Mouse (Mus musculus) thymus, postnatal 10 days (tissue): ENCODE measurements around the gene Cab39l.
"Not testable (repeated sequence)": the region's sequence is repeated elsewhere in the genome, so short reads cannot be mapped to it uniquely, and the experiment has no call there.

Source experiments
- DNase-seq, 2 experiments: peaks; one replicate each; pipeline ENCODE4 v3.0.0; 2021; ENCODE audit warnings: low spot score in 2 of 2

The Cab39l gene

DNA sequence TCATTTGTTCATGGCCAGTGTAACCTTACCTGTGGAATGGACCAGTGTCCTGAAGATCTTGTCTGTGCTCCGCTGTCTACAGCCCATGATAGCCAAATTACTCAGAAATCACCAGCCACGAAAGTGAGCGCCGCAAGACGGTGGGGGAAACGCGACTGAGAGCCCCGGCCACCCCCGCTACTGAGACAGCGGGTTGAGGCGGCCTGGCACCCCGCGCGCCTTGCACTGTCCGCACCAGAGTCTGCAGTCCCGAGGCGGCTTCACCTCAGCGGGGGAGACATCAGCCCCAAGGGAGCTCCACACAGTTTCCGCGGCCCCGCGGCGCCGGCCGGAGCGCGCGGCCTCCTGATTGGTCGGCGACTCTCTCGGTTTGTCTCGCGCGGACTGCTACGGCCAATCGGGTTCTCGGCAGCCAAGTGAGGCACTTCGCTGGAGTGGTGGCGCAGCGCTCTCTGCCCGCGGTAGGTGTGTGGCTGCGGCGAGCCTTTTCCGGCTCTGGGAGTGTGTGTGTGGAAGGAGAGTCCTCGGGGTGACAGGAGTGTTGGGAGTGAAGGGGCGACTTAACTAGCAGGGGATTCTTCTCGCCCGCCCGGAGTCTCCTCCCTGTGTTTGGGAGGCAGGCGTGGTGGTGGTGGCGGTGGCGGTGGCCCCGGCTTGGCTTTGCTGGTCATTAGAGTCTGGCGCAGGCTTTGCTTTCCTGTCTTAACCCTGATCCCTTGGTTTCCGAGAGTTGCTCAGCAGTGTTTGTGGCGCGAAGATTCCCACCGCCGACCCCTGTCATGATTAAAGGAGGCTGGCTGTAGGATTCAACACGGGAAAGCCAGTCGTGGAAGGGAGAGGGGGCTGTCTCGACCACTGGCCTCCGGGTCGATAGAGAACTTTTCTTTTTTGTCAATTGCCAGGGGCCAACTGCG, at the start of gene Cab39l, which contains the start of gene Setdb2:
TSS of gene Cab39l (plus strand) at position 415 of the 914 bp plus-strand sequence.
TSS of gene Setdb2 (minus strand) at position 327 of the 914 bp plus-strand sequence.
- peak; percentile 94 to 95 for DNase-seq

DNA sequence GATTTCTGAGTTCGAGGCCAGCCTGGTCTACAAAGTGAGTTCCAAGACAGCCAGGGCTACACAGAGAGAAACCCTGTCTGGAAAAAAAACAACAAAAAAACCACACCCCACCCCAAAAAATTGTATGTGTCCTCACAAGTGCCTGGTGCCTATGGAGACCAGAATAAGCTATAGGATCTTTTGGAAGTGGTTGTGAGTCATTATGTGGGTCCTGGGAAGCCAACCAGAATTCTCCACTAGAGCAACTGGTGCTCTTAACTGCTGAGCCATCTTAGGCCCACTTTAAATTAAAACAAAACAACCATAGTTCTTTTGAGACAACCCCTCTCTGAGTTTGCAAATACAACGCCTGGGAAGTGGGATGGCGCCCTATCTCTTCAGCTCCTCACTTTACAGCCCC, 45.5 kb upstream of the Cab39l start, which contains the start of gene Phf11c:
TSS of gene Phf11c (minus strand) at position 101 of the 400 bp plus-strand sequence.
- DNase-seq = no peak

DNA sequence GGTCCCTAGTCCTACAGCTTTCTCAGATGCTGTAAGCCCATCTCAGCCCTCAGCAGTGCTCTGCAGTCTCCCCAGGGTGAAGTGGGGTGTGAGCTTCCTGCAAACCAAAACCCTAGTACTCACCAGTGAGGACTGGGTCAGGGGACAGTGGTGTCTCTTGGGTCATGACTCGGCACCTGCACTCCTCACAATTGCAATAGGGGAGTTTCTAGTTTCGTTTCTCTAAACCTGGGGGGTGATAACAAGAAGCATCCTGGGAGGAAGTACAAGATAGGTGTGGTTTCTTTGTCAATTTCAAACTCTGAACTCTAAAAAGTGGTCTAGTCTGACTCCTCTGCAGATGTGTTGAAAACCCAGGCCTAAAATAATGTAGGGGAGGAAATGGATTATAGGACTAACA, 43.8 kb upstream of the Cab39l start:
- DNase-seq = peak; percentile 3 to 6

DNA sequence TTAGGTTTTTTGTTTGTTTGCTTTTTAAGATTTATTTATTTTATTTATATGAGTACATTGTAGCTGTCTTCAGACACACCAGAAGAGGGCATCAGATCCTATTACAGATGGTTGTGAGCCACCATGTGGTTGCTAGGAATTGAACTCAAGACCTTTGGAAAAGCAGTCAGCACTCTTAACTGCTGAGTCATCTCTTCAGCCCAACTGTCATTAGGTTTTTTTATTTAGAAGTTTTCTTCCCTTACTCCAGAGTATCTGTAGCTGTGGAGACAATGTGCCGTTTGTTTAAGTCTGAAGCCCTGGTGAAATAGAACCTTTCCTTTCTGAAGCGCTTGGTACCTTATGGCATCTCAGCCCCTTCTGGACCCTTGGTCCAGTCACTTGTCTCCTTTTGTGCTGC, 25.8 kb upstream of the Cab39l start:
- not testable (repeated sequence) for DNase-seq

DNA sequence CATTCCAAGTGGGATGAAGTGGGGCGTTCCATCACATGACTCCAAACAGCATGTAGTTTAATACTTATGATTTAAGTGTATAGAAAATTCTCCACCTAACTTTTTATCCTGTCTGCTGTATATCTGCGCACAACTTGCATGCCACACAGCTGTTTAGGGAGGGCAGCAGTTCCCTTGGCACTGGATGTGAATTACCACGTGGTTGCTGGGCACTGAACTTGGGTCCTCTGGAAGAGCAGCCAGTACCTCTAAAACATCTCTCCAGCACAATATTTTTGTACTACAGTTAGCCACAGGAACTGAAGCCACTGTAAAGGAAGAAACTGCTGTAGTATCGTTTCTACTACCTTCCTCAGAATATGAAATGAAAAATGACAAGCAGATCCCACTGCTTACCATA, 22.6 kb upstream of the Cab39l start:
- no peak for DNase-seq

DNA sequence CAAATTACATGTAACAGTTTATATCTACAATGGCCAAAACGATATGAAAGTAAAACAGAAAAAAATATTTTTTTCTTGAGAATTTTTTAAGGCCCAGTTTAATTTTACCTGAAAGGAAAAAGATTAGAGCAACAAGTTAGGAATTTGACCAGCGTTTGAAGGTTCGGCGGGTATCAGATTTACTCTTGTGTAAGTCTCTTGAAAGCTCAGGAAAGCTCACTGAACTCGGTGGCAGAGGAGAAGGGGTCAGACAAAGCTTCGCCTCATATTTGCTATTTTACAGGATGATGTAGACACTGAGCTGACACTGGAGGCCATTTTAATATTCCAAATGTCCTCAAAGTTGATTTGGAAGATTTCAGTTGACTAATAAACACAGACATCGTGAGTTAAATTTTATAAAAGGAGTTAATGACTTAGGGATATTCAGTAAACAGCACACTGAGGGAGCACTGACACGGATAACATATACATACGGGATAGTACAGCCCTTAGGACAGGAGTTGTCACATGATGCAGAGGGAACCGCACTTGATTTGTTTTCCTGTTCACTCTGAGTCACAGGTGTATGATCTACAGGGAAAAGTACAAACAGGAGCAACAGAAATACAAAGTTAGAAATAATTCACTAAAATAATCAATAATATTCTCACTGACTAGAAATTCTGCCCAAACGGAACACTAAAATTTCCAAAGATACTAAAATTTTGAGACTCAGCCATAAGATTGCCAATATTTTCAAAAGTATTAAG, 17.7 kb upstream of the Cab39l start:
- DNase-seq = no peak

DNA sequence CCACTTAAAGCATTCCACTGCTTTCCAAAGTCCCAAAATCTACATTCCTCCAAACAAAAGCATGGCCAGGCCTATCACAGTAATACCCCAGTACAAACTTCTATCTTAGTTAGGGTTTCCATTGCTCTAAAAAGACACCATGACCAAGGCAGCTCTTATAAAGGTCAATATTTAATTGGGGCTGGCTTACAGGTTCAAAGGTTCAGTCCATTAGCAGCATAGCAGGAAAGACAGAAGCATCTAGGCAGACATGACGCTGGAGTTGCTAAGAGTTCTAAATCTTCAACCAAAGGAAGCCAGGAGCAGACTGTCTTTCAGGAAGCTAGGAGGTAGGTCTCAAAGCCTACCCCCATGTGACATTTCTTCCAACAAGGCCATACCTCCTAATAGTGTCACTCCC, 10.2 kb upstream of the Cab39l start:
- DNase-seq = no peak

DNA sequence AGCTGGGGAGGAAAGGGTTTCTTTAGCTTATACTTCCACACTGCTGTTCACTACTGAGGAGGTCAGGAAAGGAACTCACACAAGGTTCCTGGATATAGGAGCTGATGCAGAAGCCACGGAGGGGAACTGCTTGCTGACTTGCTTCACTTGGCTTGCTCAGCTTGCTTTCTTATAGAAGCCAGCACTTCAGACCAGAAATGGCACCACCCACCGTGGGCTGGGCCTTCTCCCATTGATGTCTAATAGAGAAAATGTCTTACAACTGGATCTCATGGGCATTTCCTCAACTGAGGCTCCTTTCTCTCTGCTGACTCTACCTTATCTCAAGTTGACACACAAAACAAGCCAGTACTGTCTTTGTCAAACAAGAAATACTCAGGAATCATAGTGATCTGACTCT, 6.9 kb upstream of the Cab39l start:
- DNase-seq = no peak

DNA sequence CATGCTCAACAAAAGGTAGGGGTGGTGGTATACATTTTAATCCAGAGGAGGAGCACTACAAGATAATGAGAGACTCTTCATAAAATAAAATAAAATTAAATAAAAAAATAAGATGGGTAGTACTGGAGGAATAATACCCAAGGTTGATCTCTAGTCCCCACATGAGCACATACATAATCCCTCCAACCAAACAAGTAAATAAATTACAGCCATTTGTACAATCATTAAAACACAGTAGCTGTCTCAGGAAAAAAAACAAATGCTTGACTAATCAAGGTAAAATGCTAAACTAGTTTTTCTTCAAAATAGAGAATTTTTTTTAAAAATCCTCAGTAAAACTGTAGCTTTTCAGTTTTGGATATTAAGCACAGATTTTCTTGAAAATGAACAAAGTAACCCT, 5.6 kb upstream of the Cab39l start:
- DNase-seq = no peak

DNA sequence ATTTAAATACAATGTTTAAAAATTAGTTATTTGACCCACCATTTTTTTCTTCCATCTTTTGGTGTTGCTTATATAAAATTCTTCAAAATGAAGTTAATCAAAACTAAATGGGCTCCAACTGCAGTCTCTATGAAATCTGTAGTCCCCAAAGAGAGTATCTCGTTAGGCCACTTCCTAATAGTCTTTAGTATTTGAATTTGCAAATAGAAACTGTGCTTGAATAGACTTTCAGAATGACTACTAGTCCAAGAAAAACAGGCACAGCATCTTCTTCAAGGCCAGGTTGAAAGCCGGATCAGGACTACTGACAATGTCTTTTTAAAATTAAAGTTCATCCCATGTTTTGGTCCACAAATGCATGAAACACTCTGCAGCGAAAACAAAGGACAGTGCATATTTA, 3.4 kb upstream of the Cab39l start:
- DNase-seq = no peak

DNA sequence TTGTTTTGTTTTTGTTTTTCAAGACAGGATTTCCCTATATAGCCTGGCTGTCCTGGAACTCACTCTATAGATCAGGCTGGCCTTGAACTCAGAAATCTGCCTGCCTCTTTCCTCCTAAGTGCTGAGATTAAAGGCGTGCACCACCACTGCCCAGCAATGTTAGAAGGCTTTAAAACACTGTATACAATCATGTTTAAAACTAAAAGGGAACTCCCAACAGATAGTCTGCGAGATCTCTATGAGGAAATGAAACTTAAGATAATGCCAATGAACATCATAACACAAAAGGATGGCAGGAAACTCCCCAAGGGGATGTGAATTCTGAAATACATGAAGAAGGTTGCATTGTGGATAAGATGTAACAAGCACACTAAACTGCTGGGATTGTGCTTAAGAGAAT, 2.3 kb upstream of the Cab39l start:
- DNase-seq = no peak

DNA sequence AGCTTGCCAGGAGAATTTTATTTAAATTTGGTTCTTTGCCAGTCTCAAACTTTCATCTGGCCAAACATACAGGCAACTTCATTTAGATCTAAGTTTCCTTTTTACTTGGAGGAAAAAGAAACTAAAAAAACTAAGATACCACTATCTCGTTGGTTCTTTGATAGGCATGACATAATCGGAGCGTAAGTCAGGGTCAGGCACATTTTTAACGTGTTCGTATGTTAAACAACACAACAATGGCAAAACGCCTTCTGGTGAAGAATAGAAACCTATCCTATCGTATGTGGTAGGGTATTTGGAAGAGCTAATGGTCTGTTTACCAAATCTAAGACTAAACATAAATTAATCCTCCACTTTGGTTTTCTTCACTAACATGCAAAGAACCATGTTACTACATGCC, 733 bp upstream of the Cab39l start:
- no peak for DNase-seq

DNA sequence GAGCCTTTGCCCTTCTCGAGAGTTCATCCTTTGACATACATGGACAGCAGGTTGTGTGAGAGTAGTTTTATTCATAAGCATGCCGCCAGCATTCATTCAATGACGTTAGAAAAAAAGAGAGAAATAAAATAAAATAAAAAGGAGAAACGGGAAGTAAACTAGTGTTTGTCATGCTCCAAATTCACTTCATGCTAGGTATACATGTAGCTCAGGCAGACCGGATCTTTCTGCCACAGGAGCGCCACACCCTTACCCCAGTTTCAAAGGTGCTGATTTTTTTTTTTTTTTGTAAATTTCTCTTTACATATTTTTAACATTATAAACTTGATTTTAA, 667 bp downstream of the Cab39l start:
- no peak for DNase-seq

DNA sequence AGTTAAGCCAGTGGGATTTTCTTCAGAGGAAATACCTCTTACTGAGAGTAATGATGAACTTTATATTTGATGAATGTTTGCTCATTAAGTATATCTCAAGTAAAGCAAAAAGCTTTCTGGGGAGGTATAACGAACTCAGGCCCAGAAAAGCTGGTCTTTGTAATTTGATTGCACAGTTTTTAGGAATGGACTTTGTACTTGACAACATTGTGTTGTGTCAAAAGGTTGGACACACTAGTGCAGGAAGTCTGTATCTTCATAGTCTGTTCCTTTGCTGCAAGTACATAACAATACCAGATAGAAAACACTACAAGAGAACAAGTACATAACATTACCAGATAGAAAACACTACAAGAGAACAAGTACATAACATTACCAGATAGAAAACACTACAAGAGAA, 4.6 kb downstream of the Cab39l start:
- DNase-seq = no peak

DNA sequence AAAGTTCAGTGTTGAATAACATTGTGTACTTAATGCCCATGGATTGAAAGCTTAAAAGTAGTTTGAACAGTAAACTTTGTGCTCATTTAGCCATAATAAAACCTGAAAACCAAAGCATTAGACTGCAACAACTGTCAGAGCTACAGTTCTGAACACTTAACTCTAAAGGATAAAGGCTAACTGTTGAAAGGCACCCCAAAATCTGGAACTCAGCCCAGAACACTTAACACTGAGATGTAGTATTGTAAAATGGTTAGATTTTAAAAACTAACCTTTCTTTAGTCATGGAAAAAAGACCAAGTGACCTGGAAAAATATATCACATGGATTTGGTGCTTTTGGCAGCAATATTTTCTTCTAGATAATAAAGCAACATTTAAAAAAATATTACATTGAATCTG, 7.2 kb downstream of the Cab39l start:
- DNase-seq = no peak

DNA sequence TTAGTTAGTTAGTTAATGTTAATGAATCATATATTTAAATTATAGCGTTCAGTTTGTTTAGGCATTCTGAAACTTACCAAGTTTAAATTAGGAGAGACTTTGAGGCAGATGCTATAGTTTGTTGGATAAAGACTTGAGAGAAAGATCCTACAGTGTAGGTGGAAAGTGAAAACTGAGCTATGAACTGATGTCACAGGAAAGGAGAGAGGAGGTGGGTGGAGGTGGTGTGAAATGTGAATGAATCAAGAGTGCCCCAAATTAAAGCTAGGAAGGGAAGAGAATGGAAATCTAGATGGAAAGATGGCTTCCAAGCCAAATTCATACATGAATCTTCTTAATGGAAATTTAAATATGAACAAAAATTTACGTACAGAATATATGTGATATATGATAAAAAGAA, 25.7 kb downstream of the Cab39l start:
- no peak for DNase-seq

DNA sequence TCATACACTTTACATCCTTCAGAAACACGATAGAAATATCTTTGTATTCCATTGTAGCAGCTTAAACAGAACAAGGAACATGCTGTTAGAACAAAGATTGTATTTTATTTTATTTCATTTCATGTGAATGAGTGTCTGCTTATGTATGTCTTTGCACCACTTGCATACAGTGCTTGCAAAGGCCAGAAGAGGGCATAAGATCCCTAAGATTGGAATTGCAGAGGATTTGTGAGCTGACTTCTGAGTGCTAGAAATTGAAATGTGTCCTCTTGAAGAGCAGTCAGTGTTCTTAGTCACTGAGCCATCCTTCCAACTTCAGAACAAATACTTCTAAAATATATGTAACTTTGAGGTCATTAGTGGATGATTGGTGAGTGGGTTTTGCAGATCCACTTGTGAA, 27.0 kb downstream of the Cab39l start:
- DNase-seq = no peak

DNA sequence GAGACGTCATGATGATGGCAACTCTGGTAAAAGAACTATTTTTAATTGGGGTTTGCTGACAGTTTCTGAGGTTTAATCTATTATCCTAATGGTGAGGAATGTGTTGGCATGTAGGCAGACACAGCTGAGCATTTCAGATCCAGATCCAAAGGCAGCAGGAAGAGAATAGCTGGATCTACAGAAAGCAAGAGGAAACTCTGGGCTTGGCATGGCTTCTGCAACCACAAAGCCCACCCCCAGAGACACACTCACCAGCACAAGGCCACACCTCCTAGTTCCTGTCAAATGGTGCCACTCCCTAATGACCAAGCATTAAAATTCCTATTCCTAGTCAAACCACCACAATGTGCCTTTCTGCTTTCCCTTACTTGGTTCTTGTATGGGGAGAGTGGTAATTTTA, 30.0 kb downstream of the Cab39l start:
- no peak for DNase-seq

DNA sequence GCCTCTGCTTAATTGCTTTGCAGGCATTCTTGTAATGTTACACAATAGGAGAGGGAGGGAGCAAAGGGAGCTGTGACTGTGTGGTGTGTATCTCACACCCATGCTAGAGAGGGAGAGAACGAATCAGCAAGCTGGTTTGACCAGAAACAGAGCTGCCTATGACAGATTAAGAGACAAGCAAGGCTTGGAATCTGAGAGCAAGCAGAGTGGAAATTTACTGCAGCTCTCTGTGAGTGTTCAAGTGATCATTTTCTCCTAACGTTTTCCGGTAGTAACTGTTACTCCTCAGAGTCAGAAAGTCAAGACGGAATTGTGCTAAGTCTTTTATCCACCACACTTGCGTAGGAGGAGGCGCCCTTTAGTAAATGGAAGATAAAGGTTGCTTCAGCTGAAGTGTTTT, 37.9 kb downstream of the Cab39l start:
- DNase-seq = no peak

DNA sequence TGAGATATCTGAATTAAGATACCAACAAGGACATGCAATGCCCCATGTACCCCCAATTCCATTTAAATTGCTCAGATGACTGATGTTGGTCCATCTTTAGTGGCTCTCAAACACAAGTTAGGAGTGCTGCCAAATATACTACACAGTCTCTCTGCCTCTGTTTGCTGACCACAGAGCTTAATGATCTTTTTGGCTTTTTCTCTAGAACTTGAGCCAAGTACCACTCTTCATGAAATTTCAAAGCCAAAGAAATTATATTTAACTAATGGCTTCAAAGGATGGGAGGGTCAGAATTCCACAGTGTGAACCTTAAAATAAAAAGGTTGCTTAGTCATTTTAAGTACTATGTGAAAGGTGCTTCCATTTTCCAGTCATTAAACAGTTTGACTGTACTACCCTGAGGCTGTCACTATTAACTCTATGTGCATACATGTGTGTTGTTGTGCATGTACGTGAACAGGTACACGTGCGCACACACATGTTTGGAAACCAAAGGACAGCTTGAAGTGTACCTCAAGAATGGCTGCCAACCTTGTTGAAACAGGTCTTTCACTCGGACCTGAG, 44.6 kb downstream of the Cab39l start:
- no peak for DNase-seq

DNA sequence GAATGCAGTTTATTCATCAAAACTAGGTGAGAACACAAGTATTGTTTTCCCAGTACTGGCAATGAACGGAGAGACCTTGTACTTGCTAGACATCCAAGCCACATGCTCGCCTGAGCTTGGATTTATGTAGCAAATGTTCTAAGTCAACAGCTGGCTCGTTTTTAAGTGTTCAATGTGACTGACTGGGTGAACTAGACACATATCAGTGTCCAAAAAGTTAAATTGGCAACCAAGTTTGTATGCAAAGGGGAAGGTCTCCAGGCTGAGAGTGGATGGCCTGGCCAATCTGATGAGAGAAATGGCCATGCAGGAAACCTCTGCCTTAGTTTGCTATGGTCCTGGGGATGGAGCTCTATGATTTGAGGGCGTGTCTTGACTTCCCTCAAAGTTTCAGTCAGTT, 51.6 kb downstream of the Cab39l start:
- DNase-seq = no peak

DNA sequence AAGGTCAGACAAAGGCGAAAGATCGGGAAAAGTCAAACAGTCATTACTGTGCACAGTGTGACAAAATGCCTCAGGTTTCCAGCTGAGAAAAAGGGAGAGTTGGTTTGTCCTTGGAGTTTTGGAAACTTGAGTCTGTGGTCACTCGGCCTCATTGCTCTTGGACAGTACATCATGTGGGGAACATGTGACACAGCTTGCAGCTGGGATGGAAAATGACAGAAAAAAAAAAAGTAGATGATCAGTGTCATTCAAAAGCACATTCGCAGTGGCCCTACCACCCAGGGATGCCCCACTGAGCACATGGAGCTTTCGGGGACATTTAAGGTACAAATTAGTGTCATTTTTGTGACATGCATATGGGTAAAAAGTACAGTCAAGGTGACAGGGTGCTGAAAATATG, 57.2 kb downstream of the Cab39l start:
- no peak for DNase-seq

DNA sequence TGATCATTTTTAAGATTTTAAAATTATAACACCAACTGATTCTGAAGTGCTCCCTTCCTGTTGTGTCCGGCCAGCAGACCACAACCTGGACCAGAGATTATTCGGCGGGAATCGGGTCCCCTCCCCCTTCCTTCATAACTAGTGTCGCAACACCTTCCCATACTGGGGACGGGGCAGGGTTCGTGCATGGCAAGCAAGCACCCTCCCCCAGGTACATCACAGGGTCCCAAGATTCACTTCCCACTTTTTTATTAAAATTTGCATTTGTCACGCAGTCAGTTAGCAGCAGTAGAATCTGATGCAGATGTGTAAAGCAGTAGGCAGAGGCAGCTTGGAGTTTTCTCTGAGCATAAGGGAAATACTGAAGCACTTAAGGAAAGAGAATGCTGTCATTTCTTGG, 64.1 kb downstream of the Cab39l start:
- no peak for DNase-seq
